Mouse (Mus musculus) left cerebral cortex, postnatal 10 days (tissue): Measurements from ENCODE around the gene Ldb2. TPM values are rescaled to one million over a fixed set of nuclear protein-coding genes. Genes with fewer than 3 reads are reported as not detected.

Source experiments
- DNase-seq, 2 experiments: peaks; one replicate each; pipeline ENCODE4 v3.0.0; 2021 to 2022; ENCODE audit warnings: low spot score in 2 of 2, mixed read lengths in 1 of 2; ENCODE audit errors: extremely low spot score in 1 of 2
- intact Hi-C: fragments of 180-260 bp; cut with DNase I; formaldehyde crosslinking; loops from one replicate; pipeline ENCODE4 v1.15.1; 2025
- total RNA-seq, 2 experiments: library from RNA; stranded (reverse); gene quantifications; 2 replicates each; pipeline ENCODE4 v1.2.3; 2021

The Ldb2 gene
- 10 to 100 TPM; 52.5 to 90.4 TPM for total RNA-seq

GRCm38 (mm10) chr5:44799053-44799860, at the start of gene Ldb2:
TSS of gene Ldb2 (minus strand) at chr5:44799680.
- intact Hi-C loops: loop anchor here (5.0 kb wide), 1 partner anchor 497 kb away; no protein-coding TSS in a partner anchor

GRCm38 (mm10) chr5:44831287-44831686, 31.8 kb upstream of the Ldb2 start:
- DNase-seq: peak in 1 of 2 experiments; percentile 20

More at GRCm38 (mm10) chr5:44799053-44799860, at the start of gene Ldb2:
- peak; percentile 53 to 73 for DNase-seq

GRCm38 (mm10) chr5:44815506-44815905, 16.0 kb upstream of the Ldb2 start:
- DNase-seq: no peak
- intact Hi-C loops: no loop called here

More at GRCm38 (mm10) chr5:44831287-44831686, 31.8 kb upstream of the Ldb2 start:
- intact Hi-C loops: no loop called here

- intact Hi-C loops: no loop called here
- no peak for DNase-seq
These were observed 6.5 kb upstream of the Ldb2 start for GRCm38 (mm10) chr5:44805960-44806359.

- no peak for DNase-seq
- intact Hi-C loops: no loop called here
These were observed 1.6 kb upstream of the Ldb2 start for GRCm38 (mm10) chr5:44801100-44801499.

GRCm38 (mm10) chr5:44799861-44800260, 381 bp upstream of the Ldb2 start:
- no peak for DNase-seq
- intact Hi-C loops: loop anchor here (5.0 kb wide), 1 partner anchor 498 kb away; no protein-coding TSS in a partner anchor

GRCm38 (mm10) chr5:44798493-44798892, 987 bp downstream of the Ldb2 start:
- intact Hi-C loops: loop anchor here (5.0 kb wide), 1 partner anchor 496 kb away; no protein-coding TSS in a partner anchor
- no peak for DNase-seq

- DNase-seq: no peak
- intact Hi-C loops: loop anchor here (5.0 kb wide), 1 partner anchor 496 kb away; no protein-coding TSS in a partner anchor
These were observed 1.4 kb downstream of the Ldb2 start for GRCm38 (mm10) chr5:44798056-44798455.

GRCm38 (mm10) chr5:44784591-44784990, 14.9 kb downstream of the Ldb2 start:
- no peak for DNase-seq
- intact Hi-C loops: no loop called here

- intact Hi-C loops: no loop called here
- DNase-seq: no peak
These were observed 20.1 kb downstream of the Ldb2 start for GRCm38 (mm10) chr5:44779340-44779739.

- intact Hi-C loops: no loop called here
- DNase-seq: no peak
These were observed 31.0 kb downstream of the Ldb2 start for GRCm38 (mm10) chr5:44768472-44768871.

GRCm38 (mm10) chr5:44764911-44765310, 34.6 kb downstream of the Ldb2 start:
- DNase-seq: peak in 1 of 2 experiments; percentile 21
- intact Hi-C loops: no loop called here

GRCm38 (mm10) chr5:44759178-44759577, 40.3 kb downstream of the Ldb2 start:
- intact Hi-C loops: no loop called here
- no peak for DNase-seq

GRCm38 (mm10) chr5:44754156-44754910, 45.1 kb downstream of the Ldb2 start:
- intact Hi-C loops: no loop called here
- no peak for DNase-seq

- intact Hi-C loops: no loop called here
- DNase-seq: no peak
These were observed 53.8 kb downstream of the Ldb2 start for GRCm38 (mm10) chr5:44745706-44746105.

GRCm38 (mm10) chr5:44736366-44736765, 63.1 kb downstream of the Ldb2 start:
- intact Hi-C loops: no loop called here
- DNase-seq: no peak

GRCm38 (mm10) chr5:44734131-44734723, 65.3 kb downstream of the Ldb2 start:
- DNase-seq: peak in 1 of 2 experiments; percentile 20
- intact Hi-C loops: no loop called here

GRCm38 (mm10) chr5:44729646-44730310, 69.7 kb downstream of the Ldb2 start:
- no peak for DNase-seq
- intact Hi-C loops: no loop called here

GRCm38 (mm10) chr5:44727995-44728394, 71.5 kb downstream of the Ldb2 start:
- intact Hi-C loops: no loop called here
- no peak for DNase-seq
